Mouse (Mus musculus) stomach, embryonic 14.5 days (tissue): ENCODE results near the gene D6Ertd527e. TPM values are rescaled to one million over a fixed set of nuclear protein-coding genes. Genes with fewer than 3 reads are reported as not detected.

Source experiments
- ATAC-seq: fragments of 200-750 bp; cut with Nextera tagmentation; 2 replicates; pipeline ENCODE4 v1.8.0; 2017; ENCODE audit warnings: low read depth, moderate TSS enrichment; ENCODE audit not compliant: insufficient number of reproducible peaks, insufficient read depth, low FRiP score
- H3K27ac ChIP-seq: fragments of 300-500 bp; sonication (generic); 2 replicates; pipeline ENCODE4 v1.5.1; 2014; ENCODE audit warnings: mild to moderate bottlenecking, low read length, moderate library complexity, mixed read lengths
- H3K27me3 ChIP-seq: fragments of 300-500 bp; sonication (generic); 2 replicates; pipeline ENCODE4 v1.6.1; 2014; ENCODE audit warnings: low read length, control low read depth, mixed read lengths; ENCODE audit not compliant: control insufficient read depth, insufficient read depth
- H3K36me3 ChIP-seq: fragments of 300-500 bp; sonication (generic); 2 replicates; pipeline ENCODE4 v1.6.1; 2014; ENCODE audit warnings: mild to moderate bottlenecking, control low read depth, low read length, moderate library complexity, mixed read lengths; ENCODE audit not compliant: control insufficient read depth, insufficient read depth
- H3K4me1 ChIP-seq: fragments of 300-500 bp; sonication (generic); 2 replicates; pipeline ENCODE4 v1.6.1; 2014; ENCODE audit warnings: low read length, control low read depth, mixed read lengths; ENCODE audit not compliant: control insufficient read depth, insufficient read depth
- H3K4me2 ChIP-seq: fragments of 300-500 bp; sonication (generic); replicated peaks from 2 replicates; pipeline ENCODE4 v1.6.1; 2014; ENCODE audit warnings: low read depth, low read length, control low read depth
- H3K4me3 ChIP-seq: fragments of 300-500 bp; sonication (generic); 2 replicates; pipeline ENCODE4 v1.5.1; 2014; ENCODE audit warnings: low read depth, low read length, control low read depth
- H3K9ac ChIP-seq: fragments of 300-500 bp; sonication (generic); replicated peaks from 2 replicates; pipeline ENCODE4 v1.6.1; 2014; ENCODE audit warnings: low read depth, mild to moderate bottlenecking, control low read depth, low read length, moderate library complexity, mixed read lengths
- H3K9me3 ChIP-seq: fragments of 300-500 bp; sonication (generic); 2 replicates; pipeline ENCODE4 v1.6.1; 2016; ENCODE audit warnings: low read depth, low read length, control low read depth; ENCODE audit not compliant: control insufficient read depth
- WGBS: fragments of 180-500 bp; shearing (Covaris S2); extraction: QIAGEN DNeasy Blood & Tissue Kit; methylation state at CpG from one replicate; pipeline ENCODE4 v1.1.7; 2014; 5-methylcytosine and 5-hydroxymethylcytosine counted together
- polyA plus RNA-seq: library from polyadenylated mRNA; unstranded; fragments of >200 nt; fragmentation: Nextera tagmentation; extraction: Ambion mirVana; gene quantifications from 2 replicates; pipeline ENCODE4 v1.2.1, GENCODE M21; 2014

Gene D6Ertd527e
- polyA plus RNA-seq, 1 experiment from 2014 or later, result 0.29 TPM

DNA sequence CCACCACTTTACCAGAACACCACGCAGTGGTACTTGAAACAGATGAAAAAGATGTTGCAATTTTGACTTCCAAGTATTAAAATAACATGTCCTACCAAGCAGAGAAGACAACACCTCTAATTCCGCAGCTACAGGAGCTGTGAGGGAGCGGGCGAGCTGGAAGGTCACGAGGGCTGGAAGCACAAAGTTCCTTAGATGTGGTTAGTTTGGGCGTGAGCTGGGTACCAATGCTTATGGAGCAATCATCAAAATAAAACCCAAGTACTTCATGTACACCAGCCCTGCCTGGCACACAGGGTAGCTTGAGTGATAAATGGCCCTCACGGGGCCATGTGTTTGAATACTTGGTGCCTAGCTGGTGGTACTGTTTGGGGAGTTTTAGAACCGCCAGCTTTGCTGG, 25.3 kb downstream of the D6Ertd527e start:
- H3K4me1 ChIP-seq, result peaks cover 7% of the 10 kb centered on the region; the same call in 1 of the 2 replicates
- no peak overlapping the region for H3K27ac ChIP-seq
- 89% methylated on average over 8 of the region's 8 CpGs for WGBS
- ATAC-seq, result no peak
- H3K4me3 ChIP-seq, result no peak overlapping the region
- no peaks in the 10 kb centered on the region for H3K36me3 ChIP-seq
- H3K27me3 ChIP-seq, result no peaks in the 10 kb centered on the region
- peaks cover 3% of the 10 kb centered on the region; the same call in 1 of the 2 replicates for H3K9me3 ChIP-seq
- no peak overlapping the region for H3K4me2 ChIP-seq
- no peak overlapping the region for H3K9ac ChIP-seq

GRCm38 (mm10) chr6:87130628-87131027, 26.1 kb downstream of the D6Ertd527e start:
- Histone ChIP-seq H3K9me3 (peaks cover 3% of the 10 kb centered on the region; the same call in 1 of the 2 replicates), H3K4me2 (no peak overlapping the region), H3K27ac (no peak overlapping the region), H3K4me1 (peaks cover 7% of the 10 kb centered on the region; the same call in 1 of the 2 replicates), H3K4me3 (no peak overlapping the region), H3K27me3 (no peaks in the 10 kb centered on the region), H3K36me3 (no peaks in the 10 kb centered on the region; the same call in 1 of the 2 replicates), H3K9ac (no peak overlapping the region)
- ATAC-seq, result no peak
- WGBS, result 95% methylated on average over 7 of the region's 7 CpGs

GRCm38 (mm10) chr6:87131078-87131477, 26.5 kb downstream of the D6Ertd527e start:
- no peak overlapping the region for H3K27ac ChIP-seq
- no peaks in the 10 kb centered on the region for H3K27me3 ChIP-seq
- no peak for ATAC-seq
- peaks cover 3% of the 10 kb centered on the region; the same call in 1 of the 2 replicates for H3K9me3 ChIP-seq
- no peak overlapping the region for H3K4me3 ChIP-seq
- H3K4me2 ChIP-seq, result no peak overlapping the region
- WGBS, result 70% methylated on average over 1 of the region's 1 CpGs
- no peaks in the 10 kb centered on the region; the same call in 1 of the 2 replicates for H3K36me3 ChIP-seq
- peaks cover 7% of the 10 kb centered on the region; the same call in 1 of the 2 replicates for H3K4me1 ChIP-seq
- H3K9ac ChIP-seq, result no peak overlapping the region

GRCm38 (mm10) chr6:87133520-87133919, 29.0 kb downstream of the D6Ertd527e start:
- H3K9ac ChIP-seq, result no peak overlapping the region
- H3K36me3 ChIP-seq, result no peaks in the 10 kb centered on the region; the same call in 1 of the 2 replicates
- ATAC-seq, result no peak
- no peaks in the 10 kb centered on the region for H3K27me3 ChIP-seq
- 78% methylated on average over 3 of the region's 3 CpGs for WGBS
- H3K9me3 ChIP-seq, result peaks cover 3% of the 10 kb centered on the region; the same call in 1 of the 2 replicates
- no peak overlapping the region for H3K4me3 ChIP-seq
- no peaks in the 10 kb centered on the region for H3K4me1 ChIP-seq
- H3K4me2 ChIP-seq, result no peak overlapping the region
- no peak overlapping the region for H3K27ac ChIP-seq

- 82% methylated on average over 12 of the region's 12 CpGs for WGBS
- ATAC-seq, result no peak
- H3K4me3 ChIP-seq, result no peak overlapping the region
- no peaks in the 10 kb centered on the region for H3K4me1 ChIP-seq
- H3K9ac ChIP-seq, result no peak overlapping the region
- H3K27me3 ChIP-seq, result no peaks in the 10 kb centered on the region
- H3K27ac ChIP-seq, result no peak overlapping the region
- no peaks in the 10 kb centered on the region; the same call in 1 of the 2 replicates for H3K36me3 ChIP-seq
- H3K4me2 ChIP-seq, result no peak overlapping the region
- H3K9me3 ChIP-seq, result peaks cover 3% of the 10 kb centered on the region; the same call in 1 of the 2 replicates
Observed at GRCm38 (mm10) chr6:87133966-87134546, 29.5 kb downstream of the D6Ertd527e start.

- no peak overlapping the region for H3K4me3 ChIP-seq
- ATAC-seq, result no peak
- peaks cover 8% of the 10 kb centered on the region; the same call in 1 of the 2 replicates for H3K4me1 ChIP-seq
- H3K9ac ChIP-seq, result no peak overlapping the region
- no peaks in the 10 kb centered on the region; the same call in 1 of the 2 replicates for H3K36me3 ChIP-seq
- H3K9me3 ChIP-seq, result no peaks in the 10 kb centered on the region
- H3K4me2 ChIP-seq, result no peak overlapping the region
- 90% methylated on average over 5 of the region's 5 CpGs for WGBS
- no peak overlapping the region for H3K27ac ChIP-seq
- H3K27me3 ChIP-seq, result no peaks in the 10 kb centered on the region
Observed at GRCm38 (mm10) chr6:87138479-87138878, 33.9 kb downstream of the D6Ertd527e start.

DNA sequence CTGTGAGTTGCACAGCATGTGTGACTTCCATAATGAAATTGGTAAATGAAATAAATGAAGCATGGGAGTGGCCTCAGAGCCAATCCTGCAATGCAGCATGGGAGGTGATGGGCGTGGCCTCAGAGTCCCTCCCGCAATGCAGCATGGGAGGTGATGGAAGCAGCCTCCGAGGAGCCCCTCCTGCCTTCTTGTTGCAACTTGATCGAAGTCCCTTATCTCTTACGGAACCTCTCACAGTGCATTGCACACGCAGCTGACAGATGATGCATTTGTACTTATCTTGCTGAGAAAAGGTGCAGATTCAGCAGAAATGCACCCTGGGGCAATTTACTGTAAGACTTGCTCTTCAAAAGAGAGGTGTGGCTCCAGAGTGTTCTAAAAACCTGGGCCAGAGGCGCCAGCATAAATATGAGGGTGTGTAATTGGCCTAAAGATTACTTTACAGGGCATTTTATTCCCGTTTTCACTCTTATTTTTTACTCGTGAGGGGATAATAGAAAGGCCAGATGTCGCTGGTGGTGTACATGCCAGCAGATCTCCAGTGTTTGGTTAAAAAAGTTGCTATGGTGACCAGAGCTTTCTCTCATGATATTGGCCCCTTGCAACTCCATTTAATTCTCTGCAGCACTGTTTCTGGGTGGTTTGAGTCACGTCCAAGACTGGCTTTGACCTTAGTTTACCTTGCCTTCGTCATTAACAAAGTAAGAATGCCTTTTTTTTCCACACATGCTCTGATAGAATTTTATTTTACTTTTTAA, 35.4 kb downstream of the D6Ertd527e start:
- WGBS, result 52% methylated on average over 12 of the region's 12 CpGs
- Histone ChIP-seq H3K9ac (no peak overlapping the region), H3K36me3 (no peaks in the 10 kb centered on the region; the same call in 1 of the 2 replicates), H3K9me3 (no peaks in the 10 kb centered on the region), H3K4me2 (no peak overlapping the region), H3K27ac (no peak overlapping the region), H3K4me3 (no peak overlapping the region), H3K27me3 (no peaks in the 10 kb centered on the region), H3K4me1 (peaks cover 8% of the 10 kb centered on the region; the same call in 1 of the 2 replicates)
- no peak for ATAC-seq

DNA sequence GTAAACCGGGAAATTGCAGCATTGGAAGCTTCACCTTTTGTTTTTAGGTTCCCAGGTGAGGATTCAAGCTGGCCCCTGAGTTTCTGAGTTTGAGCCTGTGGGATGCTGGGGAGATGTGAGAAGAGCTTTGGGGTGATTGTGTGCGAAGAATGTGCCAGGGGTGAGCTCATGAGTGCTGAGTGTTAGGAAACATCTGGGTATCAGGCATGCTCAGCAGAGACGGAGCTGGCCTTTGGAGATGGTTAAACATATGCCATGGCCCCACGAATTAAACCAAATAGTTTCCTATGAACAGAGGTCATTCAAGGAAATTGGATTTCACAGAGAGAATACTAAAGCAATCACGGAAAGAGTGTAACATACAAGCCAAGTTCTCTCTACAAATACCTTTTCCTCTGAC, 37.7 kb downstream of the D6Ertd527e start:
- H3K4me2 ChIP-seq, result no peak overlapping the region
- H3K9me3 ChIP-seq, result no peaks in the 10 kb centered on the region
- no peaks in the 10 kb centered on the region for H3K27me3 ChIP-seq
- no peak overlapping the region for H3K27ac ChIP-seq
- H3K36me3 ChIP-seq, result no peaks in the 10 kb centered on the region
- ATAC-seq, result no peak
- no peak overlapping the region for H3K9ac ChIP-seq
- 74% methylated on average over 5 of the region's 5 CpGs for WGBS
- H3K4me3 ChIP-seq, result no peak overlapping the region
- H3K4me1 ChIP-seq, result peaks cover 8% of the 10 kb centered on the region; the same call in 1 of the 2 replicates
